Mouse (Mus musculus) ES-Bruce4 (cell line): ENCODE measurements around the gene Gab2.

Experiments
- EP300 ChIP-seq: IDR thresholded peaks from 2 replicates; pipeline ENCODE4 v1.6.1; 2011; ENCODE audit warnings: low read depth, low read length; ENCODE audit not compliant: insufficient read depth
- POLR2A ChIP-seq: IDR thresholded peaks from one replicate; pipeline ENCODE4 v1.8.1; 2011; ENCODE audit warnings: low read length; ENCODE audit not compliant: insufficient read depth

- TF ChIP-seq EP300: no peak
- no peak for TF ChIP-seq POLR2A
Observed at GRCm38 (mm10) chr7:97082219-97083101, 1.1 kb downstream of the Gab2 start.
